Mouse (Mus musculus): Measurements from ENCODE around the gene Thap8.
A peak's percentile ranks its signal among the peaks of the same experiment; 100 is the strongest.
"Not testable (repeated sequence)": the region's sequence is repeated elsewhere in the genome, so short reads cannot be mapped to it uniquely, and the experiment has no call there.

Thap8 gene

DNA sequence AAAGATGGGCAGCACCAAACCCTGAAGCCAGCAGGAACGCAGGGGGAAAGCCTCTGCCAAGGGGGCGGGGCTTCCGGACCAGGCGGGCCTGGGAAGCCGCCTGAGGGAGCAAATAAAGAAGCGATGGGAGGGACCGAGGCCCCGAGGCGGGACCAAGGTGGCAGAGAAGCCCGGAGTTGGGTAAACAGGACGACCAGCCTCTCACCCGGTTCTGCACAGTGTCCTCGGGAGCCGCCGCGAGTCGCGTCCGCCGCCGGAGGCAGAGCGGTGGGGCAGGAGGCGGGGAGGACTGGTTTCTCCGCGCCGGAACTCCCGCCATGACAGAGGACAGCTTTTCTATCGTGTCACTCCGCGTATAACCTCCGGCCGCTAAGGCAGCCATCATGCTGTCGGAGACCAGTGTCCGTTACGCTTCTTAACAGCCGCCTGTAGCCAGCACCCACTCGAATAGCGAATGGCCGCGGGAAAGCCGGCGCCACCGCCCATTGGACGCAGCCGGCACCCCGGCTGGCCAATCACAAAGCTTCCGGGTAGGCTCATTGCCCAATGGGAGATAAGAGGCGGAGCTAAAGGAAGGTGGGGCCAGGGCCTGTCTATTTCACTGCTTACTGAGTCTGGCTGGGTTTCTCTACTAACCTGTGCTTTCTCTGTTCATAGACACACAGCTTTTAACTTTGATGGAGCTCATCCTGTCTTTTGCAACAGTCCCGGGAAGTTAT lies at the start of gene Thap8, which contains the start of gene Wdr62:
Gene Thap8, plus strand, starts transcription at position 144 of the 719 bp plus-strand sequence.
Gene Wdr62, minus strand, starts transcription at position 469 of the 719 bp plus-strand sequence.
- DNase-seq (ENCODE audit: low spot score in 2 of 2): peak; percentile 79 to 89

- DNase-seq (ENCODE audit: low spot score in 2 of 2): no peak
Measured at GRCm38 (mm10) chr7:30231328-30231668, 48.6 kb upstream of the Thap8 start.

- DNase-seq (ENCODE audit: low spot score in 2 of 2): peak; percentile 98 to 99
Measured at GRCm38 (mm10) chr7:30231669-30232454, 48.0 kb upstream of the Thap8 start, which contains the start of the genes Polr2i and Tbcb. TSS of gene Polr2i (plus strand) at chr7:30231948. TSS of gene Tbcb (minus strand) at chr7:30232272.

DNA sequence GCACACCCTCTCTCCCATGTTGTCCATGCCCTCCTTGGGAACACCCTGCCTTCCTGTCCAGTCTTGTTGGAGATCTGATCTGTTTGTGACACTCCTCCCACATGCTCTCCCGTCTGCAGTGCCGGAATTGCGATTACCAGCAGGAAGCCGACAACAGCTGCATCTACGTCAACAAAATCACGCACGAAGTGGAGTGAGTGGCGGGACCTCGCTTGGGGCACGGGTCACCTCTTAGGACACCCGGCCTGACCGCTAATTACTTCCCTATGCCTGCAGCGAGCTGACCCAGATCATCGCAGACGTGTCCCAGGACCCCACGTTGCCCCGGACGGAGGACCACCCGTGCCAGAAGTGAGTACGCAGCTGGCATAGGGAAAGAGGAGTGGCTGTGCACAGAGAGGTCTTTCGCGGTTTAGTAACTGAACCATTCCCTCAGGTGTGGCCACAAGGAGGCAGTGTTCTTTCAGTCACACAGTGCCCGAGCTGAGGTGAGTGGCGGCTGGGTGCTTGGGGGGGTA lies 47.2 kb upstream of the Thap8 start:
- peak; percentile 46 to 51 for DNase-seq (ENCODE audit: low spot score in 2 of 2)

- DNase-seq (ENCODE audit: low spot score in 2 of 2): peak; percentile 27 to 33
Measured at GRCm38 (mm10) chr7:30233387-30233786, 46.5 kb upstream of the Thap8 start.

DNA sequence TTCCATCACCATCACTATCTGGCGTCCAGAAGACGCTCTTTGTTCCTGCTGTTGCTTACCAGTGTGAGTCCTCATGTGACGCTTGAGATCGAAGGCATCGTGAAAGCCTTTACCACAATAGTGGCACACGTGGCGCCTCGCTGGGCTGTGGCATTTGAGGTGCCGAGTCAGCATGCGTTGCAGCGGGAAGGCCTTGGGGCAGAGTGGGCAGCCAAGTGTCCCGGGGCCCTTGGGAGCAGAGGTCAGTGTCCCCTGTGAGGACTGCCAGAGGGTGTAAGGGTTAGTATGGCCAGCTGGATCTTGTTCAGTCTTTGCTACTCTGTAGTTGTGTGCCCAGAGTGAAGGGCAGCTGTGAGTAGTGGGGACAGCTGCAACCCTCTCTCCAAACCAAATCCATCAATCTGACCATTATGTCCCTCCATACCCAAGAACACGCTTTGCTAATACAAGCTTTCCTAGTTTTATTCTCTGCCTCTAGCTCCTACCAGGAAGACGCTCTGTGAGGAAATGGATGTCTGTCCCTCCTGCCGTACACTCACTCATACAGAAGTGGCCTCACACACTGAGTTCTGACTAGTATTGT lies 45.5 kb upstream of the Thap8 start:
- DNase-seq (ENCODE audit: low spot score in 2 of 2): no peak

DNA sequence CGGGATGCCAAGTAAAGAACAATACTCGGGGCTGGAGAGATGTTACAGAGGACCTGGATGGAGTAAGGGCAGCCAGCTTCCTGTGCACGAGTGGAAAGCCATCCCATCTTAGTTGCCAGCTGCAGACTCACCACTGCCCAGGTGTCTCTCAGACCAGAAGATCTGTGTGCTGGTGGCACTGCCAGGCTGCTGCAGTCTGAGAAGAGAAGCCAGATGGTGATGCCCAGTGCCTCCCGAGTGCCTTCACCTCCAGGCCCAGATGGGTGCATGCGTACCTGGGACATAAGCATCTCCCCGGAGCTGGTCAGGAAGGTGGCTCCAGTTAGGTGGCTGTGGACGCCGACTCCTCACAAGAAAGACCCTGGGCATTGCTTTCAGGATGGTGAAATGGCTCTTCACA lies 44.8 kb upstream of the Thap8 start:
- DNase-seq (ENCODE audit: low spot score in 2 of 2): no peak

DNA sequence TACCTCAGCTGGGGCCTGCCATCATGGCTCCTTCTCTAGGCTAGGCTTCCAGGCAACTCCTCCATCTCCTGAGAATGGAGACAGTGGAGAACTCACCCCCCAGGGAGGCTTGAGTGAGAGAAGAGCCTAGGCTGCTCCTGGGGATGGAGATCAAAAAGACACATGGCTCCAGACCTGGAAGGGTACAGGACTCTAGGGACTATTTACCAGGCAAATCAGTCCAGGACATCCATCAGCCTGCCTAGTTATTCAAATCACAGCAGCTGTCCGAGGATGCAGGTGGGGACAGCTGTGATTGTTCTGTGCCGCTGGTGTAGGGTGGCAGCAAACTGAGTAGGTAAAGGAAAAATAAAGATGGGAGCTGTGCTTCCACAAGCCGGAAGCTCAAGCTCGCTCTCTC lies 44.3 kb upstream of the Thap8 start, which contains the start of gene Ovol3:
Gene Ovol3, minus strand, starts transcription at position 101 of the 400 bp plus-strand sequence.
- no peak for DNase-seq (ENCODE audit: low spot score in 2 of 2)

GRCm38 (mm10) chr7:30237374-30237773 lies 42.5 kb upstream of the Thap8 start:
- not testable (repeated sequence) for DNase-seq (ENCODE audit: low spot score in 2 of 2)

GRCm38 (mm10) chr7:30251956-30252954 lies 27.6 kb upstream of the Thap8 start:
- no peak for DNase-seq (ENCODE audit: low spot score in 2 of 2)

- DNase-seq (ENCODE audit: low spot score in 2 of 2): no peak
Measured at GRCm38 (mm10) chr7:30265041-30265440, 14.9 kb upstream of the Thap8 start.

DNA sequence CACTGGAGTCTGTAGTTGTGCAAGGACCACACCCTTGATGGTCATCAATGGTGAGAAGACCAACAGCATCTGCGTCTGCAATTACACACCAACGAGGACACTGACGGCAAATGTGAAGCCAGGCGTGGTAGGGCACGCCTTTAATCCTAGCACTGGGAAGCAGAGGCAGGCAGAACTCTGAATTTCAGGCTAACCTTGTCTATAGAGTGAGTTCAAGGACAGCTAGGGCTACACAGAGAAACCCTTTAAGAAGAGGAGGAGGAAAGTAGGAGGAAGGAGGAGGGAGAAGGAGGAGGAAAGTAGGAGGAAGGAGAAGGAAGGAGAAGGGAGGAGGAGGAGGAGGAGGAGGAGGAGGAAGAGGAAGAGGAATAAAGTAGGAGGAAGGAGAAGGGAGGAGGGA lies 14.4 kb upstream of the Thap8 start:
- no peak for DNase-seq (ENCODE audit: low spot score in 2 of 2)

- DNase-seq (ENCODE audit: low spot score in 2 of 2): no peak
Measured at GRCm38 (mm10) chr7:30265935-30266334, 14.0 kb upstream of the Thap8 start.

DNA sequence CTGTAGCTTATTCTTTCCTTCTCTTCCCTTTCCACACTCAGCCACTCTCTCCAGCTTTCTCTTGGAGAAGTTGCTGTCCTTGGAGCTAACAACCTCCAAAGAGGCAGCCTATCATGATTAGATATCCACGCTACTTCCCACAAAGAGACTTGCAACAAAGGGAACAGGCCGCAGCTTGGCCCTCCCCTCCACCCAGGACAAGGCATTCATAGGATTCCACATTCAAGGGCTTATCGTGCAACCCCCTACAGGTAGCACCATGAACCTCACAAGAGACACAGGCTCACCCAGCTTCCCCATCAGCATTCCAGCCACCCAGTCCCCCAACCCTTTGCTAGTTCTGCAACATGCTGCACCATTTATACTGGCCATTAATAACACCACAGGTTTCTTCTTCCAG lies 13.1 kb upstream of the Thap8 start:
- DNase-seq (ENCODE audit: low spot score in 2 of 2): no peak

DNA sequence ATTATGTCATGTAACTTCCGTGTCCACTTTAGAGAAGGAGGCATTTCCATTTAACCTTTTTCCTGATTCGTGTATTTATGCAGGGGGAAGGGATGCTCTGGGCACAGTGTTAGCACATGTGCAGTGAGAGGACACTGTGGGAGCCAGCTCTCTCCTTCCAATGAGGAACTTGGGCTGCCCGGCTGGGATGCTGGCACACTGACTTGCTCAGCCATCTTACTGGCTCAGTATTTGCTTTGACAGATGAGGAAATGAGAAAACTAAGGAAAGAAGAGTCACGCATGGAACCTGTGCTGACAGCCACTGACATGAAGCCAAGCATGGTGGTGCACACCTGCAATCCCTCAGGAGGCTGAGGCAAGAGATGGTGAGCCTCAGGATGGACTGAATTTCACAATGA lies 10.3 kb upstream of the Thap8 start:
- DNase-seq (ENCODE audit: low spot score in 2 of 2): no peak

GRCm38 (mm10) chr7:30274383-30274782 lies 5.5 kb upstream of the Thap8 start:
- no peak for DNase-seq (ENCODE audit: low spot score in 2 of 2)

- DNase-seq (ENCODE audit: low spot score in 2 of 2): no peak
Measured at GRCm38 (mm10) chr7:30278911-30279310, 983 bp upstream of the Thap8 start.

DNA sequence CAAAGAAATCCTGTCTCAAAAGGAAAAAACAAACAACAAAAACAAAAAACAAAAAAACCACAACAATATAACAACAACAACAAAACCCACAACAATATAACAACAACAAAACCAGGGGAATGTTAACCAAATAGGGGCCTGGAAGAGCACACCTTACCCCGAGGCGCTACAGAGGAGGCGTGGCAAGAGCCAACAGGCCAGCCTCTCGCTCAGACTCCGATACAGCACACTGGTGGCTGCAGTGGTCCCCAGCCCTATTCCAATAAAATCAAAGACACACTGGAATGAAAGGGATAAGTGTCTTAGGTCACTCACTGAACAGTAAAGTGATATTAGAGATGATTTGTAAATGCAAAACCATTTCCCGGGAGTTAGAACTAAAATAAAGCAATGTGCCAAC lies 358 bp upstream of the Thap8 start:
- no peak for DNase-seq (ENCODE audit: low spot score in 2 of 2)

DNA sequence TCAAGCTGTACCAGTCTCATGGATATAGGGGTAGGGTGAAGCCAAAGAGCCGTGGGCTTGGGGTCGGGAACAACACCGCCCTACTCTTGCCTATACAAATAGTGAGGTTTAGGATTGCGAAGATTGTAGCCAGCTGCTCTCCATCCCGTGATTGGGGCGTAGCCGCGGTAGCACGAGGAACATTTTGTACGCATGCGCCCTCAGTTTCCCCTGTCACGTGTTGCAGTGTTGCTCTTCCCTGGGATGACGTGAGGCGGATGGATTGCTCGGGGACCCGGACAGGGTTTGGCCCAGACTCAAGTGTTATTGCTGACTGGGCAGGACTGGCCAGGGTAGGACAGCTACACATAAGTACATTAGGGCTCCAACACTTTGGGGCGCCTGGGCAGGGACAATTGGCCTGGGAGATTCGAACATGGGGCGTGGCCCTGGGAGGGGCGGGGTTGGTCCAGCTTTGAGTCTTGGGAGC lies 810 bp downstream of the Thap8 start:
- DNase-seq (ENCODE audit: low spot score in 2 of 2): peak; percentile 85 to 87

GRCm38 (mm10) chr7:30281522-30281921 lies 1.6 kb downstream of the Thap8 start:
- DNase-seq (ENCODE audit: low spot score in 2 of 2): no peak

DNA sequence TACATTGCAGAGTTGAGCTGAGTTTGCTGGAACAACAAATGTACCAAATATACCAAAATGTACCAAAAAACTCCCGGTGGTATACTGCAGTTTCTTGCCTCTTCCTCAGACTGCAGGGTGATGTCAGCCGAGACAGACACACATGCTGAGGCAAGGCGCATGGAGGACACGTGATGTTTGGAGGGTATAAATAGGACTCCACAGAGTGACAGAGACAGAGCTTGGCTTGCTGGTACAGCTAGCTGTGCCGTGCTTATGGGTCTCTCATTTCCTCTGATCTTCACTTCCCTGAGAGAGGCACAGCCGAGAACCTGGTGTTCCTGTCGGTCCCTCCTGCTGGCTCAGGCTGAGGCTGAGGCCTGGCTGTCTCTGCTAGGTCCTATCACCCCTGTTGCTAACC lies 2.8 kb downstream of the Thap8 start:
- DNase-seq (ENCODE audit: low spot score in 2 of 2): no peak
